Mouse (Mus musculus) lung, embryonic 16.5 days (tissue): ENCODE data around the gene Nrip1. TPM values are rescaled to one million over a fixed set of nuclear protein-coding genes. Genes with fewer than 3 reads are reported as not detected.

Experiments
- ATAC-seq: fragments of 200-750 bp; cut with Nextera tagmentation; 2 replicates; pipeline ENCODE4 v1.8.0; 2017; ENCODE audit warnings: low read depth, mild to moderate bottlenecking, moderate library complexity
- H3K27ac ChIP-seq: fragments of 300-500 bp; sonication (generic); 2 replicates; pipeline ENCODE4 v1.5.1; 2014; ENCODE audit warnings: mild to moderate bottlenecking, control low read depth, low read length
- H3K27me3 ChIP-seq: fragments of 300-500 bp; sonication (generic); 2 replicates; pipeline ENCODE4 v1.6.1; 2014; ENCODE audit warnings: low read depth, low read length, mixed read lengths; ENCODE audit not compliant: control insufficient read depth, insufficient read depth
- H3K36me3 ChIP-seq: fragments of 300-500 bp; sonication (generic); 2 replicates; pipeline ENCODE4 v1.6.1; 2014; ENCODE audit warnings: low read length; ENCODE audit not compliant: control insufficient read depth, insufficient read depth
- H3K4me1 ChIP-seq: fragments of 300-500 bp; sonication (generic); replicated peaks from 2 replicates; pipeline ENCODE4 v1.6.1; 2014; ENCODE audit warnings: low read length, mixed read lengths; ENCODE audit not compliant: control insufficient read depth, insufficient read depth
- H3K4me2 ChIP-seq: fragments of 300-500 bp; sonication (generic); 2 replicates; pipeline ENCODE4 v1.6.1; 2014; ENCODE audit warnings: low read depth, low read length, control low read depth
- H3K4me3 ChIP-seq: fragments of 300-500 bp; sonication (generic); 2 replicates; pipeline ENCODE4 v1.5.1; 2014; ENCODE audit warnings: mild to moderate bottlenecking, low read length, control low read depth
- H3K9ac ChIP-seq: fragments of 300-500 bp; sonication (generic); 2 replicates; pipeline ENCODE4 v1.6.1; 2014; ENCODE audit warnings: low read length, control low read depth
- H3K9me3 ChIP-seq: fragments of 300-500 bp; sonication (generic); 2 replicates; pipeline ENCODE4 v1.6.1; 2016; ENCODE audit warnings: low read length; ENCODE audit not compliant: control insufficient read depth
- WGBS: fragments of 180-500 bp; shearing (Covaris S2); extraction: QIAGEN DNeasy Blood & Tissue Kit; methylation state at CpG from one replicate; pipeline ENCODE4 v1.1.7; 2014; 5-methylcytosine and 5-hydroxymethylcytosine counted together
- polyA plus RNA-seq: library from polyadenylated mRNA; unstranded; fragments of >200 nt; fragmentation: Nextera tagmentation; extraction: Ambion mirVana; gene quantifications from 2 replicates; pipeline ENCODE4 v1.2.1, GENCODE M21; 2015

Gene Nrip1
- polyA plus RNA-seq, 1 experiment from 2014 or later, result 45.4 TPM

- Histone ChIP-seq H3K9ac (no peak overlapping the region), H3K9me3 (no peaks in the 10 kb centered on the region), H3K4me3 (no peak overlapping the region), H3K27me3 (no peaks in the 10 kb centered on the region), H3K27ac (no peak overlapping the region), H3K4me2 (no peak overlapping the region), H3K36me3 (no peaks in the 10 kb centered on the region), H3K4me1 (peaks cover 6% of the 10 kb centered on the region)
- no peak for ATAC-seq
- 84% methylated on average over 12 of the region's 12 CpGs for WGBS
Observed at GRCm38 (mm10) chr16:76357155-76357554, 16.5 kb downstream of the Nrip1 start.

- no peak for ATAC-seq
- 89% methylated on average over 14 of the region's 14 CpGs for WGBS
- Histone ChIP-seq H3K9ac (no peak overlapping the region), H3K36me3 (no peaks in the 10 kb centered on the region), H3K4me1 (peaks cover 6% of the 10 kb centered on the region), H3K4me3 (no peak overlapping the region), H3K4me2 (no peak overlapping the region), H3K27ac (no peak overlapping the region), H3K27me3 (no peaks in the 10 kb centered on the region), H3K9me3 (no peaks in the 10 kb centered on the region)
Observed at GRCm38 (mm10) chr16:76355947-76356550, 17.6 kb downstream of the Nrip1 start.

- H3K9me3 ChIP-seq, result no peaks in the 10 kb centered on the region
- H3K27ac ChIP-seq, result no peak overlapping the region
- no peak overlapping the region for H3K4me3 ChIP-seq
- no peaks in the 10 kb centered on the region for H3K27me3 ChIP-seq
- peaks cover 6% of the 10 kb centered on the region for H3K4me1 ChIP-seq
- ATAC-seq, result no peak
- no peak overlapping the region for H3K4me2 ChIP-seq
- 71% methylated on average over 5 of the region's 5 CpGs for WGBS
- H3K36me3 ChIP-seq, result no peaks in the 10 kb centered on the region
- H3K9ac ChIP-seq, result no peak overlapping the region
Observed at GRCm38 (mm10) chr16:76355267-76355666, 18.4 kb downstream of the Nrip1 start.

GRCm38 (mm10) chr16:76354841-76355240, 18.8 kb downstream of the Nrip1 start:
- H3K27ac ChIP-seq, result no peak overlapping the region
- peaks cover under 1% of the 10 kb centered on the region; the same call in 1 of the 2 replicates for H3K36me3 ChIP-seq
- H3K27me3 ChIP-seq, result no peaks in the 10 kb centered on the region
- no peaks in the 10 kb centered on the region for H3K9me3 ChIP-seq
- no peak overlapping the region for H3K4me3 ChIP-seq
- peaks cover 6% of the 10 kb centered on the region for H3K4me1 ChIP-seq
- 39% methylated on average over 3 of the region's 3 CpGs for WGBS
- 0 out of 2 replicates have a peak, but pooled peaks have one; percentile 20 for ATAC-seq
- H3K9ac ChIP-seq, result no peak overlapping the region
- H3K4me2 ChIP-seq, result no peak overlapping the region

GRCm38 (mm10) chr16:76354289-76354688, 19.3 kb downstream of the Nrip1 start:
- H3K27ac ChIP-seq, result no peak overlapping the region
- H3K27me3 ChIP-seq, result no peaks in the 10 kb centered on the region
- H3K9me3 ChIP-seq, result no peaks in the 10 kb centered on the region
- H3K4me3 ChIP-seq, result no peak overlapping the region
- H3K9ac ChIP-seq, result no peak overlapping the region
- 60% methylated on average over 7 of the region's 7 CpGs for WGBS
- H3K4me1 ChIP-seq, result peaks cover 6% of the 10 kb centered on the region
- H3K4me2 ChIP-seq, result no peak overlapping the region
- H3K36me3 ChIP-seq, result peaks cover 4% of the 10 kb centered on the region; the same call in 1 of the 2 replicates
- no peak for ATAC-seq

- Histone ChIP-seq H3K36me3 (peaks cover 7% of the 10 kb centered on the region), H3K4me3 (no peak overlapping the region), H3K9me3 (no peaks in the 10 kb centered on the region), H3K27ac (no peak overlapping the region), H3K4me1 (peaks cover 2% of the 10 kb centered on the region), H3K27me3 (no peaks in the 10 kb centered on the region), H3K9ac (no peak overlapping the region), H3K4me2 (no peak overlapping the region)
- ATAC-seq, result no peak
- WGBS, result 87% methylated on average over 8 of the region's 8 CpGs
Observed at GRCm38 (mm10) chr16:76350922-76351321, 22.7 kb downstream of the Nrip1 start.

GRCm38 (mm10) chr16:76349053-76349452, 24.6 kb downstream of the Nrip1 start:
- WGBS, result 84% methylated on average over 11 of the region's 11 CpGs
- Histone ChIP-seq H3K4me2 (no peak overlapping the region), H3K4me3 (no peak overlapping the region), H3K4me1 (no peaks in the 10 kb centered on the region), H3K27ac (no peak overlapping the region), H3K9ac (no peak overlapping the region), H3K9me3 (peaks cover under 1% of the 10 kb centered on the region; the same call in 1 of the 2 replicates), H3K27me3 (no peaks in the 10 kb centered on the region), H3K36me3 (peaks cover 12% of the 10 kb centered on the region)
- no peak for ATAC-seq

- no peak for ATAC-seq
- Histone ChIP-seq H3K27me3 (no peaks in the 10 kb centered on the region), H3K4me1 (no peaks in the 10 kb centered on the region), H3K27ac (no peak overlapping the region), H3K9me3 (peaks cover 4% of the 10 kb centered on the region; the same call in 1 of the 2 replicates), H3K4me2 (no peak overlapping the region), H3K36me3 (peaks cover 17% of the 10 kb centered on the region), H3K9ac (no peak overlapping the region), H3K4me3 (no peak overlapping the region)
- 83% methylated on average over 13 of the region's 13 CpGs for WGBS
Observed at GRCm38 (mm10) chr16:76347719-76348421, 25.8 kb downstream of the Nrip1 start.

GRCm38 (mm10) chr16:76346371-76346770, 27.3 kb downstream of the Nrip1 start:
- peaks cover 17% of the 10 kb centered on the region for H3K36me3 ChIP-seq
- no peaks in the 10 kb centered on the region for H3K27me3 ChIP-seq
- no peak for ATAC-seq
- peaks cover 4% of the 10 kb centered on the region; the same call in 1 of the 2 replicates for H3K9me3 ChIP-seq
- no peak overlapping the region for H3K4me2 ChIP-seq
- no peak overlapping the region for H3K9ac ChIP-seq
- H3K27ac ChIP-seq, result no peak overlapping the region
- H3K4me1 ChIP-seq, result peaks cover 2% of the 10 kb centered on the region; the same call in 1 of the 2 replicates
- no peak overlapping the region for H3K4me3 ChIP-seq
- 92% methylated on average over 7 of the region's 7 CpGs for WGBS
